Mouse (Mus musculus) heart, embryonic 16.5 days (tissue): ENCODE data around the gene St7. TPM values are rescaled to one million over a fixed set of nuclear protein-coding genes. Genes with fewer than 3 reads are reported as not detected.

ENCODE experiments used
- ATAC-seq: fragments of 200-750 bp; cut with Nextera tagmentation; replicated peaks from 2 replicates; pipeline ENCODE4 v1.8.0; 2017; ENCODE audit warnings: moderate number of reproducible peaks; ENCODE audit not compliant: insufficient read depth, low FRiP score; ENCODE audit errors: extremely low read depth
- H3K27ac ChIP-seq: fragments of 300-500 bp; sonication (generic); 2 replicates; pipeline ENCODE4 v1.5.1; 2014; ENCODE audit warnings: mild to moderate bottlenecking, low read length, control low read depth, moderate library complexity
- H3K27me3 ChIP-seq: fragments of 300-500 bp; sonication (generic); 2 replicates; pipeline ENCODE4 v1.6.1; 2014; ENCODE audit warnings: low read length, mixed read lengths; ENCODE audit not compliant: control insufficient read depth, insufficient read depth
- H3K36me3 ChIP-seq: fragments of 300-500 bp; sonication (generic); 2 replicates; pipeline ENCODE4 v1.6.1; 2014; ENCODE audit not compliant: control insufficient read depth, insufficient read depth
- H3K4me1 ChIP-seq: fragments of 300-500 bp; sonication (generic); 2 replicates; pipeline ENCODE4 v1.6.1; 2014; ENCODE audit warnings: low read length, mixed read lengths; ENCODE audit not compliant: control insufficient read depth, insufficient read depth
- H3K4me2 ChIP-seq: fragments of 300-500 bp; sonication (generic); 2 replicates; pipeline ENCODE4 v1.6.1; 2014; ENCODE audit warnings: low read depth, mild to moderate bottlenecking, control low read depth, low read length
- H3K4me3 ChIP-seq: fragments of 300-500 bp; sonication (generic); 2 replicates; pipeline ENCODE4 v1.5.1; 2014; ENCODE audit warnings: mild to moderate bottlenecking, control low read depth, low read length
- H3K9ac ChIP-seq: fragments of 300-500 bp; sonication (generic); 2 replicates; pipeline ENCODE4 v1.6.1; 2014; ENCODE audit warnings: low read length, control low read depth
- H3K9me3 ChIP-seq: fragments of 300-500 bp; sonication (generic); replicated peaks from 2 replicates; pipeline ENCODE4 v1.6.1; 2016; ENCODE audit warnings: low read length; ENCODE audit not compliant: control insufficient read depth
- WGBS: fragments of 180-500 bp; shearing (Covaris S2); extraction: QIAGEN DNeasy Blood & Tissue Kit; methylation state at CpG from one replicate; pipeline ENCODE4 v1.1.7; 2014; 5-methylcytosine and 5-hydroxymethylcytosine counted together
- polyA plus RNA-seq: library from polyadenylated mRNA; unstranded; fragments of >200 nt; fragmentation: Nextera tagmentation; extraction: Ambion mirVana; gene quantifications from 2 replicates; pipeline ENCODE4 v1.2.1, GENCODE M21; 2015

St7 gene
- polyA plus RNA-seq, 1 experiment from 2014 or later, result 26.1 TPM

DNA sequence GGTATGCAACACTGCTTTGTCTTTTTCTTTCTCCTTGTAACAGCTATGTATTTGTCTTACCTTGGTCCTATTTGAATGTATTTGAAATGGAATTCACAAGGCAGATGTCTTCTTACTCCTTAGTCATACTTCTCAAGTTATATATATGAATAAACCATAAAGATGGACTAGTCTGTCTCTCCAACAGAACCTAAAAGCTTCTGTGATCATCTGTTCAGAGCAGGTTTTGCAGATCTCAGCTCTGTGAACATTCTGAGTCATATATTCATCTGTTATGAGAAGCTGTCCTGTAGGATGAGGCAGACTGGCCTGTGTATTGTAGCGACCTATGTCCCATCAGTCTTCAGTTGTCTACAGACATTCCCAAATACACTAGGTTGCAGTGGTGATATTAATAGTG lies 167.7 kb downstream of the St7 start:
- H3K4me3 ChIP-seq, result no peak overlapping the region
- H3K36me3 ChIP-seq, result peaks cover 5% of the 10 kb centered on the region; the same call in 1 of the 2 replicates
- H3K4me2 ChIP-seq, result no peak overlapping the region
- H3K9me3 ChIP-seq, result no peaks in the 10 kb centered on the region
- no peak overlapping the region for H3K9ac ChIP-seq
- 89% methylated on average over 1 of the region's 1 CpGs for WGBS
- no peaks in the 10 kb centered on the region for H3K27me3 ChIP-seq
- H3K4me1 ChIP-seq, result no peaks in the 10 kb centered on the region
- ATAC-seq, result no peak
- H3K27ac ChIP-seq, result no peak overlapping the region

GRCm38 (mm10) chr6:17867796-17868195 lies 175.1 kb downstream of the St7 start:
- no peak overlapping the region for H3K4me2 ChIP-seq
- H3K9me3 ChIP-seq, result peaks cover 3% of the 10 kb centered on the region; the same call in 1 of the 2 replicates
- no peak for ATAC-seq
- no peak overlapping the region for H3K9ac ChIP-seq
- H3K4me3 ChIP-seq, result no peak overlapping the region
- peaks cover 14% of the 10 kb centered on the region for H3K36me3 ChIP-seq
- no peaks in the 10 kb centered on the region for H3K27me3 ChIP-seq
- no peak overlapping the region for H3K27ac ChIP-seq
- 44% methylated on average over 1 of the region's 1 CpGs for WGBS
- no peaks in the 10 kb centered on the region for H3K4me1 ChIP-seq

GRCm38 (mm10) chr6:17871831-17872372 lies 179.2 kb downstream of the St7 start:
- no peak for ATAC-seq
- Histone ChIP-seq H3K36me3 (peaks cover 14% of the 10 kb centered on the region), H3K4me1 (peaks cover 8% of the 10 kb centered on the region), H3K27ac (no peak overlapping the region), H3K4me2 (no peak overlapping the region), H3K9me3 (peaks cover 3% of the 10 kb centered on the region; the same call in 1 of the 2 replicates), H3K9ac (no peak overlapping the region), H3K4me3 (no peak overlapping the region), H3K27me3 (no peaks in the 10 kb centered on the region)
- WGBS, result 85% methylated on average over 3 of the region's 3 CpGs

DNA sequence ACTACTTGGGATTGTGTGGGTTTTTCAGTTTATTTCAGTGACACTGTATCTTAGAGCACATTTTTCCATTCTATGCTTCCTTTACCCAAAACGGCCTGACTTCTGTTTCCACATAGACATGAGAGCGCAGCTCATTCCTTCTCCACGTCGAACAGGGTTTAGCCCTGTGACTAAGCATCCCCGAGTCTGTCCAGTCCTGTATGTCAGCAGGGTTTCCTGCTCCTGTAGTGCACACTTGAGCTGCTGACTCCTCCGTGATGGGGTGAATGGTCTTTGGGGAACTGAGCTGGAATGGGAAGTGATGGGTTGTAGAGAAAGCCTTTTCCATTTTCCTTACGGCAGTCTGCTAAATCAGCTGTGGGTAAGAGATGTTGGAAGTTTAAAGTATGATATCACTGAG lies 182.9 kb downstream of the St7 start:
- 52% methylated on average over 7 of the region's 7 CpGs for WGBS
- Histone ChIP-seq H3K27ac (no peak overlapping the region), H3K4me1 (peaks cover 11% of the 10 kb centered on the region), H3K4me3 (no peak overlapping the region), H3K27me3 (no peaks in the 10 kb centered on the region), H3K4me2 (no peak overlapping the region), H3K9ac (no peak overlapping the region), H3K36me3 (0 out of 2 replicates have a peak, but pooled peaks cover 2% of the 10 kb centered on the region), H3K9me3 (no peaks in the 10 kb centered on the region)
- no peak for ATAC-seq

- 79% methylated on average over 3 of the region's 3 CpGs for WGBS
- Histone ChIP-seq H3K9me3 (no peaks in the 10 kb centered on the region), H3K4me2 (no peak overlapping the region), H3K27me3 (no peaks in the 10 kb centered on the region), H3K36me3 (0 out of 2 replicates have a peak, but pooled peaks cover 2% of the 10 kb centered on the region), H3K4me1 (peaks cover 11% of the 10 kb centered on the region), H3K4me3 (no peak overlapping the region), H3K27ac (peak overlapping the region; percentile 79), H3K9ac (no peak overlapping the region)
- ATAC-seq, result no peak
These were observed 183.4 kb downstream of the St7 start for GRCm38 (mm10) chr6:17876023-17876613.

DNA sequence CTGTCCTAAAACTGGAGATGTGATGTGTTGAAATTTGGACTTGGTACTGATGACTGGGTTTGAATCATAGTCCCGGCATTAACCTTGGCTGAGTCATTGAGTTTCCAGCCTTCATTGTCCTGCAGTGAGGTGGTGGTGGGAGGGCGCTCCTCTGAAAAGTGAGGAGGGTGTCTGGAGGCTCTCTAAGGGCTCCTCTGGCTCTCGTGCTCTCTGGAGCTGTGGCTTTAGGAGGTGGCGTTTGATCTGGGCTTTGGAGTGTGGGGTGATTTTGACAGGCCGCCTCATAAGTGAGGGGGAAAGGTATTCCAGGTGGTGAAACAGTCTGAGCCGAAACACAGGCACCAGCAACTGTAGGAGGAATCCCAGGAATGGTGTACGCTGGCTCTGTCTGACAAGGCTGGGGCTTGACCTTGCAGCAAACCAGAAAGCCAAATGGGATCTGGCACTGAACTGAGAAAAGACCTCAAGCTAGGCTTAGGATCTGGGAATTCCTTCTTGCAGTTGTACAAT lies 184.0 kb downstream of the St7 start:
- Histone ChIP-seq H3K4me3 (no peak overlapping the region), H3K27me3 (no peaks in the 10 kb centered on the region), H3K4me2 (peak overlapping the region; percentile 40; the same call in 1 of the 2 replicates), H3K36me3 (0 out of 2 replicates have a peak, but pooled peaks cover 2% of the 10 kb centered on the region), H3K4me1 (peaks cover 11% of the 10 kb centered on the region), H3K9me3 (no peaks in the 10 kb centered on the region), H3K27ac (peak overlapping the region; percentile 79), H3K9ac (0 out of 2 replicates have a peak overlapping the region, but pooled peaks have one; percentile 28)
- 31% methylated on average over 7 of the region's 7 CpGs for WGBS
- peak; percentile 85 for ATAC-seq

- H3K4me3 ChIP-seq, result no peak overlapping the region
- H3K4me1 ChIP-seq, result no peaks in the 10 kb centered on the region
- H3K27me3 ChIP-seq, result no peaks in the 10 kb centered on the region
- no peak for ATAC-seq
- H3K9ac ChIP-seq, result no peak overlapping the region
- no peak overlapping the region for H3K27ac ChIP-seq
- H3K9me3 ChIP-seq, result no peaks in the 10 kb centered on the region
- H3K4me2 ChIP-seq, result no peak overlapping the region
- no peaks in the 10 kb centered on the region for H3K36me3 ChIP-seq
These were observed 190.2 kb downstream of the St7 start for GRCm38 (mm10) chr6:17882943-17883342.

GRCm38 (mm10) chr6:17887765-17888164 lies 195.0 kb downstream of the St7 start:
- Histone ChIP-seq H3K9ac (no peak overlapping the region), H3K36me3 (no peaks in the 10 kb centered on the region), H3K4me2 (no peak overlapping the region), H3K9me3 (no peaks in the 10 kb centered on the region), H3K4me1 (no peaks in the 10 kb centered on the region), H3K4me3 (no peak overlapping the region), H3K27me3 (no peaks in the 10 kb centered on the region), H3K27ac (no peak overlapping the region)
- 58% methylated on average over 6 of the region's 6 CpGs for WGBS
- ATAC-seq, result no peak

- no peaks in the 10 kb centered on the region for H3K9me3 ChIP-seq
- no peak for ATAC-seq
- H3K36me3 ChIP-seq, result no peaks in the 10 kb centered on the region
- H3K27ac ChIP-seq, result no peak overlapping the region
- no peaks in the 10 kb centered on the region for H3K27me3 ChIP-seq
- H3K4me2 ChIP-seq, result no peak overlapping the region
- WGBS, result 93% methylated on average over 3 of the region's 3 CpGs
- H3K9ac ChIP-seq, result no peak overlapping the region
- no peaks in the 10 kb centered on the region for H3K4me1 ChIP-seq
- no peak overlapping the region for H3K4me3 ChIP-seq
These were observed 202.8 kb downstream of the St7 start for GRCm38 (mm10) chr6:17895562-17895961.
